Comparison of ENCODE assay signal across 22 mouse cellular contexts in genomic region chr7:66118796-66119195, GRCm38 (mm10). TPM values are rescaled to one million over a fixed set of nuclear protein-coding genes. Genes with fewer than 3 reads are reported as not detected.
DNase-seq lines count a peak whose midpoint lies in the region; ATAC-seq and TF ChIP-seq lines count a peak whose summit lies in the region.
"Had no signal": no experiment of that assay in that cellular context is flagged by ENCODE, and none has a peak within 500 bp of the region (broad histone marks: within the 10 kb centered on the region; RNA-seq: fewer than 3 reads in every experiment).

No protein-coding gene starts in this region.

- no peak overlapping the region for H3K4me2 ChIP-seq in liver, embryonic 15.5 days
- H3K4me2 ChIP-seq in liver, postnatal 0 days (ENCODE audit: low read depth, low read length), result no peak overlapping the region
- no peak overlapping the region for H3K4me2 ChIP-seq in intestine, postnatal 0 days (replicated peaks; ENCODE audit: low read depth)
- H3K4me2 ChIP-seq: embryonic facial prominence, embryonic 15.5 days; heart, embryonic 15.5 days; limb, embryonic 15.5 days had no signal

- TF ChIP-seq EP300 in liver, postnatal 0 days (IDR thresholded peaks at IDR 0.05; ENCODE audit: low read depth), result no peak

- peaks cover 77% of the 10 kb centered on the region for H3K4me1 ChIP-seq in liver, embryonic 15.5 days (replicated peaks)
- peaks cover 36% of the 10 kb centered on the region for H3K4me1 ChIP-seq in liver, postnatal 0 days (ENCODE audit: insufficient read depth)
- H3K4me1 ChIP-seq in G1E (ENCODE audit: insufficient read depth, low read depth, low read length), result peaks cover 76% of the 10 kb centered on the region
- no peaks in the 10 kb centered on the region for H3K4me1 ChIP-seq in intestine, postnatal 0 days (replicated peaks; ENCODE audit: control insufficient read depth, insufficient read depth, low read length)

- ATAC-seq in liver, embryonic 15.5 days (ENCODE audit: insufficient read depth), result no peak
- no peak for ATAC-seq in liver, postnatal 0 days
- ATAC-seq in G1E (ENCODE audit: extremely low read depth, insufficient number of reproducible peaks, low FRiP score, poor library complexity, severe bottlenecking), result no peak
- ATAC-seq in monocyte, adult 5-6 weeks (replicated peaks; ENCODE audit: insufficient number of reproducible peaks, low FRiP score, low TSS enrichment, poor library complexity, severe bottlenecking), result peak; percentile 47
- ATAC-seq in intestine, postnatal 0 days, result no peak
- ATAC-seq: forebrain, embryonic 14.5 days; hindbrain, postnatal 0 days; intestine, embryonic 16.5 days; Patski had no signal

- no peak overlapping the region for H3K9ac ChIP-seq in liver, embryonic 15.5 days
- H3K9ac ChIP-seq in liver, postnatal 0 days (replicated peaks), result no peak overlapping the region
- no peak overlapping the region for H3K9ac ChIP-seq in intestine, postnatal 0 days (ENCODE audit: low read depth, low read length)
- H3K9ac ChIP-seq: embryonic facial prominence, embryonic 15.5 days; heart, embryonic 15.5 days; limb, embryonic 15.5 days had no signal

- no peak overlapping the region for H3K4me3 ChIP-seq in liver, embryonic 15.5 days (replicated peaks)
- no peak overlapping the region for H3K4me3 ChIP-seq in liver, postnatal 0 days (ENCODE audit: low read depth, low read length)
- peak overlapping the region; percentile 25; the same call in 1 of the 2 replicates for H3K4me3 ChIP-seq in G1E (ENCODE audit: low read depth, low read length)
- H3K4me3 ChIP-seq in intestine, postnatal 0 days (ENCODE audit: low read depth, low read length), result no peak overlapping the region
- H3K4me3 ChIP-seq: embryonic facial prominence, embryonic 15.5 days; gastrocnemius, adult 2 months; heart, embryonic 15.5 days; limb, embryonic 15.5 days; midbrain, embryonic 10.5 days had no signal

- H3K36me3 ChIP-seq in liver, embryonic 15.5 days (replicated peaks), result no peaks in the 10 kb centered on the region
- H3K36me3 ChIP-seq in liver, postnatal 0 days (replicated peaks; ENCODE audit: insufficient read depth, low read length), result no peaks in the 10 kb centered on the region
- peaks cover 28% of the 10 kb centered on the region for H3K36me3 ChIP-seq in G1E (replicated peaks)
- H3K36me3 ChIP-seq in intestine, postnatal 0 days (ENCODE audit: control insufficient read depth, insufficient read depth), result no peaks in the 10 kb centered on the region
- H3K36me3 ChIP-seq: embryonic facial prominence, embryonic 15.5 days; heart, embryonic 15.5 days; limb, embryonic 15.5 days had no signal

- 75% methylated on average over 7 of the region's 7 CpGs for WGBS in liver, embryonic 15.5 days (ENCODE audit: insufficient replicate concordance)
- 67% methylated on average over 7 of the region's 7 CpGs for WGBS in liver, postnatal 0 days (ENCODE audit: insufficient replicate concordance)
- 85% methylated on average over 7 of the region's 7 CpGs for WGBS in intestine, postnatal 0 days

- no peaks in the 10 kb centered on the region for H3K9me3 ChIP-seq in liver, embryonic 15.5 days (replicated peaks)
- H3K9me3 ChIP-seq in liver, postnatal 0 days (ENCODE audit: low read length), result no peaks in the 10 kb centered on the region
- H3K9me3 ChIP-seq in G1E (replicated peaks), result no peaks in the 10 kb centered on the region
- H3K9me3 ChIP-seq in intestine, postnatal 0 days (ENCODE audit: control insufficient read depth), result no peaks in the 10 kb centered on the region
- H3K9me3 ChIP-seq: embryonic facial prominence, embryonic 15.5 days; heart, embryonic 15.5 days; limb, embryonic 15.5 days; midbrain, embryonic 10.5 days had no signal

- DNase-seq in liver, postnatal 0 days, result no peak
- DNase-seq in G1E (ENCODE audit: low spot score), result no peak
- peak; percentile 37 for DNase-seq in brain, embryonic 14.5 days (ENCODE audit: low read depth)
- DNase-seq in left cerebral cortex, adult 8-10 months (ENCODE audit: low spot score in 2 of 2), result no peak
- DNase-seq: adrenal gland, adult 8-10 months; embryo, embryonic 11 days; gastrocnemius, adult 2 months; kidney, postnatal 36 days; layer of hippocampus, postnatal 36 days; lung, adult 2 months; right cerebral cortex, postnatal 4 days had no signal

- no peak for TF ChIP-seq POLR2A in brain, embryonic 14.5 days (IDR thresholded peaks at IDR 0.05; ENCODE audit: borderline replicate concordance, extremely low read depth, insufficient read depth, insufficient read length, poor library complexity, severe bottlenecking)

- no peak for TF ChIP-seq CTCF in liver, postnatal 0 days (IDR thresholded peaks at IDR 0.05; ENCODE audit: low read depth)
- TF ChIP-seq CTCF in G1E (IDR thresholded peaks at IDR 0.05; ENCODE audit: low read depth, low read length), result no peak
- no peak for TF ChIP-seq CTCF in brain, embryonic 14.5 days (IDR thresholded peaks at IDR 0.05; ENCODE audit: borderline replicate concordance, extremely low read depth, insufficient read depth, insufficient read length)
- no peak for TF ChIP-seq CTCF in intestine, postnatal 0 days (IDR thresholded peaks at IDR 0.05; ENCODE audit: low read depth)

- no peaks in the 10 kb centered on the region for H3K27me3 ChIP-seq in liver, embryonic 15.5 days
- H3K27me3 ChIP-seq in liver, postnatal 0 days (ENCODE audit: insufficient read depth, low read length), result no peaks in the 10 kb centered on the region
- no peaks in the 10 kb centered on the region for H3K27me3 ChIP-seq in G1E (ENCODE audit: insufficient read depth, low read length)
- H3K27me3 ChIP-seq in intestine, postnatal 0 days (replicated peaks; ENCODE audit: control insufficient read depth, insufficient read depth, low read length), result no peaks in the 10 kb centered on the region
- H3K27me3 ChIP-seq: embryonic facial prominence, embryonic 15.5 days; heart, embryonic 15.5 days; limb, embryonic 15.5 days; Patski had no signal

- H3K27ac ChIP-seq in liver, embryonic 15.5 days (replicated peaks), result peak overlapping the region; percentile 34; the same call in 1 of the 2 replicates
- H3K27ac ChIP-seq in liver, postnatal 0 days (ENCODE audit: low read depth), result no peak overlapping the region
- no peak overlapping the region for H3K27ac ChIP-seq in intestine, postnatal 0 days (ENCODE audit: low read depth, low read length)
- H3K27ac ChIP-seq: gastrocnemius, adult 2 months; heart, embryonic 15.5 days; hindbrain, postnatal 0 days; limb, embryonic 15.5 days; midbrain, embryonic 10.5 days had no signal

RNA-seq across cellular contexts. Expression of gene Chsy1, which starts 9.5 kb away (rescaled TPM):
- 6.2 and 6.3 TPM in 2 replicates for polyA plus RNA-seq in liver, embryonic 15.5 days (2015; fragmentation: Nextera tagmentation; extraction: Ambion mirVana)
- polyA plus RNA-seq in liver, postnatal 0 days (2015; fragmentation: Nextera tagmentation; extraction: Ambion mirVana), result 3.9 and 5.0 TPM in 2 replicates
- total RNA-seq in G1E (2014; fragmentation: Nextera tagmentation) (4.6 and 6.1 TPM in 2 replicates), G1E (2017) (7.1 and 7.3 TPM in 2 replicates)
- 2.0 and 2.4 TPM in 2 replicates for polyA plus RNA-seq in G1E (2012)
- polyA plus RNA-seq in brain, embryonic 14.5 days (2012; rRNA removed), result 16.0 and 21.5 TPM in 2 replicates
- total RNA-seq in monocyte, adult 5-6 weeks (2017), result 91.3 to 286 TPM (median 103 TPM) in 3 replicates
- 10 to 100 TPM; 15.5 to 17.3 (median 16.6) TPM for total RNA-seq in left cerebral cortex, adult 8-10 months (2022)
- 4.4 and 4.6 TPM in 2 replicates for polyA plus RNA-seq in intestine, postnatal 0 days (2015; fragmentation: Nextera tagmentation; extraction: Ambion mirVana)

RNA-seq across cellular contexts. Expression of gene Selenos, which starts 39.3 kb away (rescaled TPM):
- 63.2 and 65.4 TPM in 2 replicates for polyA plus RNA-seq in liver, embryonic 15.5 days (2015; fragmentation: Nextera tagmentation; extraction: Ambion mirVana)
- polyA plus RNA-seq in liver, postnatal 0 days (2015; fragmentation: Nextera tagmentation; extraction: Ambion mirVana), result 103 and 120 TPM in 2 replicates
- 51.6 and 66.3 TPM in 2 replicates for total RNA-seq in G1E (2014; fragmentation: Nextera tagmentation)
- total RNA-seq in G1E (2017), result 51.9 and 53.3 TPM in 2 replicates
- polyA plus RNA-seq in G1E (2012), result 30.0 and 34.5 TPM in 2 replicates
- polyA plus RNA-seq in brain, embryonic 14.5 days (2012; rRNA removed), result 58.5 and 63.8 TPM in 2 replicates
- total RNA-seq in monocyte, adult 5-6 weeks (2017), result 102 to 127 TPM (median 106 TPM) in 3 replicates
- total RNA-seq in left cerebral cortex, adult 8-10 months (2022), result 10 to 100 TPM; 42.7 to 51.4 (median 46.5) TPM
- 155 and 156 TPM in 2 replicates for polyA plus RNA-seq in intestine, postnatal 0 days (2015; fragmentation: Nextera tagmentation; extraction: Ambion mirVana)

RNA-seq across cellular contexts. Expression of gene Snrpa1, which starts 60.0 kb away (rescaled TPM):
- 75.1 and 77.3 TPM in 2 replicates for polyA plus RNA-seq in liver, embryonic 15.5 days (2015; fragmentation: Nextera tagmentation; extraction: Ambion mirVana)
- 45.0 and 47.6 TPM in 2 replicates for polyA plus RNA-seq in liver, postnatal 0 days (2015; fragmentation: Nextera tagmentation; extraction: Ambion mirVana)
- total RNA-seq in G1E (2014; fragmentation: Nextera tagmentation) (92.9 and 116 TPM in 2 replicates), G1E (2017) (157 and 167 TPM in 2 replicates)
- 130 and 151 TPM in 2 replicates for polyA plus RNA-seq in G1E (2012)
- polyA plus RNA-seq in brain, embryonic 14.5 days (2012; rRNA removed), result 60.4 and 72.7 TPM in 2 replicates
- 41.2 to 67.4 TPM (median 61.4 TPM) in 3 replicates for total RNA-seq in monocyte, adult 5-6 weeks (2017)
- 10 to 100 TPM; 34.2 to 38.0 (median 35.9) TPM for total RNA-seq in left cerebral cortex, adult 8-10 months (2022)
- polyA plus RNA-seq in intestine, postnatal 0 days (2015; fragmentation: Nextera tagmentation; extraction: Ambion mirVana), result 63.5 and 66.1 TPM in 2 replicates
